Mouse (Mus musculus) hindbrain, embryonic 14.5 days (tissue): ENCODE data around the gene Gm29644. TPM values are rescaled to one million over a fixed set of nuclear protein-coding genes. Genes with fewer than 3 reads are reported as not detected.
"Not testable (repeated sequence)": the region's sequence is repeated elsewhere in the genome, so short reads cannot be mapped to it uniquely, and the experiment has no call there.

Experiments used
- ATAC-seq: fragments of 200-750 bp; cut with Nextera tagmentation; 2 replicates; pipeline ENCODE4 v1.8.0; 2017; ENCODE audit warnings: moderate number of reproducible peaks, mild to moderate bottlenecking, moderate TSS enrichment, moderate library complexity; ENCODE audit not compliant: low FRiP score
- DNase-seq: peaks from one replicate; pipeline ENCODE4 v3.0.0-alpha.2; 2015; ENCODE audit warnings: low spot score
- H3K27ac ChIP-seq: fragments of 300-500 bp; sonication (generic); 2 replicates; pipeline ENCODE4 v1.5.1; 2014; ENCODE audit warnings: mild to moderate bottlenecking, moderate library complexity
- H3K27me3 ChIP-seq: fragments of 300-500 bp; sonication (generic); 2 replicates; pipeline ENCODE4 v1.6.1; 2014; ENCODE audit warnings: mild to moderate bottlenecking, low read length, mixed read lengths; ENCODE audit not compliant: control insufficient read depth, insufficient read depth
- H3K36me3 ChIP-seq: fragments of 300-500 bp; sonication (generic); replicated peaks from 2 replicates; pipeline ENCODE4 v1.6.1; 2014; ENCODE audit not compliant: control insufficient read depth, insufficient read depth
- H3K4me1 ChIP-seq: fragments of 300-500 bp; sonication (generic); replicated peaks from 2 replicates; pipeline ENCODE4 v1.6.1; 2014; ENCODE audit warnings: antibody characterized with exemption, low read length, mixed read lengths; ENCODE audit not compliant: control insufficient read depth, insufficient read depth
- H3K4me2 ChIP-seq: fragments of 300-500 bp; sonication (generic); replicated peaks from 2 replicates; pipeline ENCODE4 v1.6.1; 2014; ENCODE audit warnings: mild to moderate bottlenecking, moderate library complexity
- H3K4me3 ChIP-seq: fragments of 300-500 bp; sonication (generic); replicated peaks from 2 replicates; pipeline ENCODE4 v1.5.1; 2014; ENCODE audit warnings: mild to moderate bottlenecking, low read length
- H3K9ac ChIP-seq: fragments of 300-500 bp; sonication (generic); 2 replicates; pipeline ENCODE4 v1.6.1; 2014
- H3K9me3 ChIP-seq: fragments of 300-500 bp; sonication (generic); 2 replicates; pipeline ENCODE4 v1.6.1; 2016; ENCODE audit warnings: low read length; ENCODE audit not compliant: control insufficient read depth
- WGBS: fragments of 180-500 bp; shearing (Covaris S2); extraction: QIAGEN DNeasy Blood & Tissue Kit; methylation state at CpG from one replicate; pipeline ENCODE4 v1.1.7; 2014; 5-methylcytosine and 5-hydroxymethylcytosine counted together
- polyA plus RNA-seq: library from polyadenylated mRNA; unstranded; fragments of >200 nt; fragmentation: Nextera tagmentation; extraction: Ambion mirVana; gene quantifications from 2 replicates; pipeline ENCODE4 v1.2.1, GENCODE M21; 2014

Gm29644 gene
- not detected in 2 replicates for polyA plus RNA-seq

- not testable (repeated sequence) for H3K27me3 ChIP-seq
- no CpG with 5 or more reads among the region's 2 CpGs for WGBS
These were observed at the start of gene Gm29644, which contains the start of gene Gm29423 for GRCm38 (mm10) chrY:70303187-70303586. Gm29644 (minus strand) TSS chrY:70303343. Gm29423 (minus strand) TSS chrY:70303287.

GRCm38 (mm10) chrY:70273542-70273941 is 29.6 kb downstream of the Gm29644 start, which contains the start of gene Gm21118:
Gm21118 (minus strand) TSS chrY:70273642.
- DNase-seq, H3K9ac ChIP-seq, ATAC-seq, H3K4me1 ChIP-seq, H3K27ac ChIP-seq, H3K4me3 ChIP-seq, H3K4me2 ChIP-seq, H3K36me3 ChIP-seq, H3K27me3 ChIP-seq, H3K9me3 ChIP-seq: not testable (repeated sequence)
- whole genome bisulfite sequencing: no CpG with 5 or more reads among the region's 4 CpGs

More at GRCm38 (mm10) chrY:70303187-70303586, at the start of gene Gm29644, which contains the start of gene Gm29423:
- not testable (repeated sequence) for H3K27ac ChIP-seq, H3K9ac ChIP-seq, H3K9me3 ChIP-seq, DNase-seq, ATAC-seq, H3K36me3 ChIP-seq, H3K4me1 ChIP-seq, H3K4me2 ChIP-seq, H3K4me3 ChIP-seq

Other genes starting within 250 kb of the Gm29644 start
- gene Gm21118, start 29.7 kb downstream of the Gm29644 start, polyA plus RNA-seq: not detected in 2 replicates
- gene Gm29423, start 56 bp downstream of the Gm29644 start, polyA plus RNA-seq: not detected in 2 replicates
- gene Gm20888, start 138.5 kb upstream of the Gm29644 start, polyA plus RNA-seq: not detected in 2 replicates